Mouse (Mus musculus) adrenal gland, adult 2 months (tissue): ENCODE data around the gene Mertk. TPM values are rescaled to one million over a fixed set of nuclear protein-coding genes. Genes with fewer than 3 reads are reported as not detected.

Source experiments
- DNase-seq: peaks from one replicate; pipeline ENCODE4 v3.0.0; 2021
- polyA plus RNA-seq: library from polyadenylated mRNA; depleted of rRNA; stranded (reverse); fragments of >200 nt; gene quantifications from 2 replicates; pipeline ENCODE4 v1.2.3, GENCODE M21; 2012
- total RNA-seq, 2 experiments: library from RNA; stranded (reverse); gene quantifications; 2 replicates each; pipeline ENCODE4 v1.2.3; 2021

Mertk gene
- total and polyA plus RNA-seq, 3 experiments = 2.9 to 12.5 (median 9.6) TPM

DNA sequence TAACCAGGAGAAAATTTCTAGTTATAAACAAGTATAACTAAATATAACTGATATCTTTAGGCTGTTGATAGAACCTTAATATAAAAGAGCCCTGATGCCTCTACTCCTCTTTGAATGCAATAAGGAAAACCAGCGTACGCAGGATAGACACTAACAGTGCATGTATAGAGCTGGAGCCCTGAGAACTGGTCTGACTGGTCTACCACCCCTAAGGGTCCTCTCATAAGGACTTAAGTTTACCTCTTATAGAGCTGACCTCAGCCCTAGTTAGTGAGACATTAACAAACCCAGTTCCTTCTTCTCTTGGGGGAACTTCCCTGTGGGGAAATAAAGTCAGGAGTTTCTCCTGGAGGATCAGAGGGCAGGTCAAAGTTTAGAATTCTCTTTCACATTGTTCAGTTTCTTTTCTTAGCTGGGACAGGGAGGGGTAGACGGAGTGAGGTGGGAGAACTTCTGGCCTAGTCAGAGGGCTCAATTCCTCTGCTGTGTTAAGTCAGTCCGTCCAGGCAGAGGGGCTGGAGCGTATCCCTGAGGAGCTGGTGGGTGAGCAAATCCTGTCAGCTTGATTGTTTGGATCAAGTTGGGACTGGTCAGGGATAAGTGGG is 23.5 kb downstream of the Mertk start:
- no peak for DNase-seq

DNA sequence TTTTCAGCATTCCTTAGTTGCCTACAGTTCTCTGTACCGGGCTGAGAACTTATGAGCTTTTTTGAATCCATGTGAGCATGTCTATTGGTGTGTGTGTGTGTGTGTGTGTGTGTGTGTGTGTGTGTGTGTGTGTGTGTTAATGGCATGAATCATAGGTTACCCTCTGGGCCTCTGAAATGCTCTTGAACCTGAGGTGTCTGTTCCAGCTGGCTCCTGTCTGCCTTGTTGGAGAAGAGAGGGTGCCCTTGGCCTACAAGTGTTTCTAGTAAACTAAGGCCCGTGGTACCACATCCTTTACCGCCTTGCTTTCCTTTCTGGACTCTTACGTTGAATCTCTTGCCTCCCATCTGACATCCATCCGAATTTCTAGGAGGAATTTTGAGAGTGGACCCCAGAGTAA is 27.3 kb downstream of the Mertk start:
- no peak for DNase-seq

DNA sequence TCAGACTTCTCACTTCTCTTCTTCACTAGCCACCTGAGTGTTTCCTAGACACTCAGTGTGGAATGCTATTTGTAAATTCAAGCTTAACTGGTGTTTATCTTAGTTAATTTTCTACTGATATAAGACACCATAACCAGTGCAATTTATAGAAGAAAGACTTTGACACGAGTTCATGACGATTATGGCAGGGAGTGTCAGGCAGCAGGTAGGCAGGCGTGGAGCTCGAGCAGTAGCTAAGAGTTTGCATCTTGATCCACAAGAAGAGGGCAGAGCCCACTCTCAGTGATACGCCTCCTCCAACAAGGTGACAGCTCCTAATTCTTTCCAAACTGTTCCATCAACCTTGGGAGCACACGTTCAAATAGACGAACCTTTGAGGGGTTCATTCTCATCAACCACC is 27.9 kb downstream of the Mertk start:
- DNase-seq = no peak

DNA sequence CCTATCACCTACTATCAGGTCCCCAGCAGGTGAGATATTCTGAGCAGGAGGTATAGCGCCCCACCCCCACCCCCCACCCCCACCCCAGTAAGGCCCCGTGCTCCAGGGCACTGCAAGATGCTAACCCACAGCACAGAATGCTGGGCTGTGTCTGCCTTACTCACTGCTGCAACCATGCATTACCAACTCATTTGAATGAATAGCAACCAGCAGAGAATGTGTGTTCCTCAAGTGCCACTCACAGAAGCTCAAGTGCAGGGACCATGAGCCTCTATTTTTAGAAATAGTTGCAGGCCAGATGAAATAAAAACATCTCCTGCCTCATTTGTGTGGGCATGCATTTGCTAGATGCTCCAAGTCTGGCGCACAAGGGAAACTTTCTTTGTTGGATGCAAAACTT is 28.8 kb downstream of the Mertk start:
- no peak for DNase-seq

DNA sequence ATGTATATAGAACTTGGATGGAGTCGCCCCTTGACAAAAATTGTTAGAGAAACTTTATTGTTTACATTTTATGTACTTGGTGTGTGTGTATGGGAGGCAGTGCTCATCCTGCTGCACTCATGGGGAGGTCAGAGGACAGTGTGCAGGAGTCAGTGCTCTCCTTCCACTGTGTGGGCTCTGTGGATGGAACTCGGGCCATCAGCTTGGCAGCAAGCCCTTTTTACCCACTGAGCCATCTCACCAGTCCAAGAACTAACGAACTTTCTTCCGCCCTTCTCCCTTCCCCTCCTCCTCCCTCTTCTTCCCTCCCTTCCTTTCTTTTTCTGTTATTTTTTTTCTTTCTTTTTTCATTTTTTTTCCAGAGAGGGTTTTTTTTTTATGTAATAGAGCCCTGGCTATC is 29.3 kb downstream of the Mertk start:
- no peak for DNase-seq

DNA sequence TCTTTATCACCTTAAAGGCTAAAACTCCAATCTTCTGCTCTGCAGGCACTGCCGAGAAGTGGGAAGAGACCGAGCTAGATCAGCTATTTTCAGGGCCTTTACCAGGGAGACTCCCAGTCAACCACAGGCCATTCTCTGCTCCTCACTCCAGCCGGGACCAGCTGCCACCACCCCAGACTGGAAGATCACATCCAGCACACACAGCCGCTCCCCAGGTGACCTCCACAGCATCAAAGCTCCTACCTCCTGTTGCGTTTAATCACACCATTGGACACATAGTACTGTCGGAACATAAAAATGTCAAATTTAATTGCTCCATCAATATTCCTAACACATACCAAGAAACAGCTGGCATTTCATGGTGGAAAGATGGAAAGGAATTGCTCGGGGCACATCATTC is 30.4 kb downstream of the Mertk start:
- DNase-seq = no peak

DNA sequence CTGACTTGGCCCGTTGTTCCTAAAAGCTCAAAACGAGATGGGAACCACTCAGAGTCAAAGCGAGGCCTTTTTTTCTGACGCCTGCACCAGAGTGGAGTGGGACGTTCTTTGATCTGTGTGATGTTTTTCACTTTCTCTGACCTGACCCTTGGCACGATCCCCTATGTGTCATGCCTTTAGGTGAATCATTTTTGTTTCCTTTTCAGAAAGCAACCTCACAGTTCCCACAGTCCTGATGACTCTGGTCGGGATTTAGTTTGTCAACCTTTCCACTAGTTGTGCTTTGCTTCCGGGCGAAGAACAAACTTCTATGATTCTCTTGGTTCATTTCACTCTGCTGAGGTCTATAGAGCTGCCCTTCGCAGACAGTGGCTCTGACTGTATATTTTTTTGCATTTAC is 32.8 kb downstream of the Mertk start:
- DNase-seq = no peak

DNA sequence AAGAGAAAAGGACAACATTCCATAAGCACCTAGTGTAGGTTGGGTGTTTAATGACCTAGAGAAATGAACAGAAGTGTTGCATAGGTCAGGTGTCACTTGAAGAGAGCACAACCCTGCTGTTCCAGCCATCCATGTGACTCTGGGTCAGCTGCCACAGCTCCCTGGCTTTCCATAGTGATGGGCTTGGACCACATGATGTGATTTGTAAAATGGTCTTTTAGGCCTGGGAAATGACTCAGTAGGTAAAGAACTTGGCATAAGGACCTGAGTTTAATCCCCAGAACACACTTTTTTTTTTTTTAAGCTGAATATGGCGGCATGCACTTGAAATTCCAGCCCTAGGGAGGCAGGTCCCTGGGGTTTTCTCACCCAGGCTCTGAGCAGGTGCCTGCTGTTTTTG is 33.2 kb downstream of the Mertk start:
- DNase-seq = no peak

DNA sequence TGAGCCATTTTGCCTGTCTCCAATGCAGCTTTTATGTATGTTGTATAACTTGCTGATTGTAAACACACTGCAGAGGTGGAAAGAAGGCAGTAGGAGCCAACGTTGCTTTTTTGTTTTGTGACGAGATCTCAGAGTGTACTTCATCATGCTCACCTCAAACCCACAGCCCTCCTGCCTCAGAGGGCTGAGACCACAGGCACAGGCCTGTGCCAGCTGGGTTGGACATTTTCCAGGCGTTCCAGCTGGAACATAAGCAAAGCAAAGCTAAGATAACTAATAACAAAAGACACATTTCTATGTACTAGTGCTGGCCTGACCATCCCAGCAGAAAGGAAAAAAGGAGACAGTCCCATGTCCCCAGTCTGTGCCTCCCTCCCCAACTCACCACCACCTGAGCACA is 36.3 kb downstream of the Mertk start:
- no peak for DNase-seq

DNA sequence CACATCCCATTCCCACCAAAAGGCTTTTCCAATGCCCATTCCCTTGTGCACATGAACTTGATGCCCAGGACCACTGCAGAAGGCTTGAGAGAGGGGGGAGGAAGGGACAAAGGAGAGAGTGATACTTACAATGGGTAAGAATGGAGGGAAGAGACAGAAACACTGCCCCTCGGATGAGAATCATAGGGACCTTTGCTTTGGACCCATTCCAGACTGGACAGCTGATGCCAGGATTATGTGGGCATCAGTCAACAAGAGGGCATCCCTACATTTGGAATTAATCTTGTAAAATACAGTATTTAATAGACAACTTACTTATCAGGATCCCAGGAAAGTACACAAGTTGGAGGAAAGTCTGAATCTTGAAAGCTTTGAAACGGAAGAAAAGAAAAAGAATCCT is 38.3 kb downstream of the Mertk start:
- no peak for DNase-seq

DNA sequence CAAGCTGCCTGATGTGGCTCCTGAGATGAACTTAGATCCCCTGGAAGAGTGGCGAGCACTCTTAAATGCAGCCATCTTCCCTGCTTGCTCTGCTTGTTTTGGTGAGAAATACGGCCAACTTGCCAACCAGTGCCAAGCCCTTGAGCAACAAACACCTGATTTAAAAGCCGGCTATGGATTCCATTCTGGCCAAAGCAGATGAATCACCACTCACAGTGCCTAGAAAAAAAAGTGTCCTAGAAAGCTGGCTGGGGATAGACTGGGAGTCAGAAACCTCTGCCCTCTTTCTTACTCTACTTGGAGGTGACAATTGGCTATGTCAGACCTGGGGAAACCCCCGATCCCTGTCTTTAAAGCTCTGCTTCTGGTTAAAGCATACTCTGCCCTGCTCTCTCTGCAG is 39.0 kb downstream of the Mertk start:
- peak; percentile 75 for DNase-seq

DNA sequence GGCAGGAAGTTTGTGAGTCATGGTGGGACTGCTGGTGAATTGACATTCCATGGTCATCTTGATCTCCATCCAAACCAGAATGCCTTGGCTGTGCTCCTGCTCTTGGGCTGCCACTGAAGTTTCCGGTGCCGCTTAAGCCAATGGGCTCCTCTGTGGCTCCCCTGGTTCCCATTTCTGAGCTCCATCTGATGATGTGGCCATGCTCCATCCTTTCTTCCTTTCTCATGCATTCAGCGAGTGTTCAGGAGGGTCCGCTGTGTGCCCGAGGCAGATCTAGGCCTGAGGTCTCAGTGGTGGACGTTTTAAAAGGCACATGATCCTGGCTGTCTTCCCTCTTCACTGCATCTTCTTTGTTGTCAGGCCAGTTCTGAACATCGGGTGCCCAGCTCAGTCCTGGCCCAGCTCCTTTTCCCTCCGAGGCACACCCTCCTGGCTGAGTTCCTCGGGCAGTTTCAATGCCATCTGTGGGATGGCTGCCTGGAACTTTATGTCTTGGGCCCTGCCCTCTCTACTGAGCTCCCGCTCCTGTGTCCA is 40.0 kb downstream of the Mertk start:
- DNase-seq = peak; percentile 73

DNA sequence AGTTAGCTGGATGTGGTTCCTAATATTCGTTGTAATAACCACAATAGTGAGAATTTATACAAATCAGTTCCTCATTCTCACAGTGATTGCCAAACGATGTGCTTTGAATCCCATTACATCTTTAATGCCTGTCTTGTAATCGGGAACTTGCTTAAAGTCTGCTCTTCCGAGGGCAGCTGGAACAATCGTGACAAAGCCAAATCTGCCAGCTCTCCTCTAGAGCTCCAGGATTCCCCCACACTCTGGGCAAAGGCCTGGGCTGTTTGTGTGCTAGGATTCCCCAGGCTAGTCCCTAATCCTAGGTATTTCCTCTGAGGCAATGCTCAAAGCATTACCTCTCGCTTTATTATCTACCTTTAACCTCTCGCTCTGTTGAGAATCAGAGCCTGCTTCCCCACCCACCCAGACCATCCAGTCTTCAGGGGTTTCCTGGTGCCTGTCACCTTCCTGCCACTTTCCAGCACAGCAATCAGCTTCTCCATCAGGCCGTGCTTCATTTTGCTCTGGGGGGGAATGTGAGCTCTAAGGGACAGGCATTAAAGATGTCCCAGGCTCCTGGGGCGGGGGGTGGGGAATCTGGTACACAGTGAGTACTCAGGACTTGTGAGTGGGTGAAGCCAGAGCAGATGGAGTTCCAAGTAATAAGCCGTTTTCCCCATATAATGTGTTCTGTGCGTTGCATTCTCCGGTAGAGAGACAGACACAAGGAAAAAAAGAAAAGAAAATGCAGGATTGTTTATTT is 47.3 kb downstream of the Mertk start:
- DNase-seq = no peak

DNA sequence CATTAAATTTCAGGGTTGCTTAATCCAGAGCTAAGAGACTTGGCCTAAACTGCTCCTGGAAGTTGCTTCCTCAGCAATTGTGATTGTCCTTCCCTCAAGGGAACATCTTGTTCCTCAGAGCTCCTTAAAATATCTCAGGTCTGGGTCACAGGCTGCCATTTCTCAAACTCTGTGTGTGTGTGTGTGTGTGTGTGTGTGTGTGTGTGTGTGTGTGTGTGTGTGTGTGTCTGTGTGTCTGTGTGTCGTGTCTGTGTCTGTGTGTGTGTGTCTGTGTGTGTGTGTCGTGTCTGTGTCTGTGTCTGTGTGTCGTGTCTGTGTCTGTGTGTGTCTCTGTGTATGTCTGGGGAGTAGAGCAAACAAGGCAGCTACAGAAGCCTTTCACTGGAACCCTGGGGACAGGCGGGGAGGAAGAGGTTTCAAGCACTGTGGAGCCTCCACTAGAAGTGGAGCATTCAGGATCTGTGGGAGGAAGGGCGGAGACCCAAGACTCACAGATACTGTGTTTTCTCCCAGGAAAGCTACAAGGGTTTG is 47.9 kb downstream of the Mertk start:
- no peak for DNase-seq

DNA sequence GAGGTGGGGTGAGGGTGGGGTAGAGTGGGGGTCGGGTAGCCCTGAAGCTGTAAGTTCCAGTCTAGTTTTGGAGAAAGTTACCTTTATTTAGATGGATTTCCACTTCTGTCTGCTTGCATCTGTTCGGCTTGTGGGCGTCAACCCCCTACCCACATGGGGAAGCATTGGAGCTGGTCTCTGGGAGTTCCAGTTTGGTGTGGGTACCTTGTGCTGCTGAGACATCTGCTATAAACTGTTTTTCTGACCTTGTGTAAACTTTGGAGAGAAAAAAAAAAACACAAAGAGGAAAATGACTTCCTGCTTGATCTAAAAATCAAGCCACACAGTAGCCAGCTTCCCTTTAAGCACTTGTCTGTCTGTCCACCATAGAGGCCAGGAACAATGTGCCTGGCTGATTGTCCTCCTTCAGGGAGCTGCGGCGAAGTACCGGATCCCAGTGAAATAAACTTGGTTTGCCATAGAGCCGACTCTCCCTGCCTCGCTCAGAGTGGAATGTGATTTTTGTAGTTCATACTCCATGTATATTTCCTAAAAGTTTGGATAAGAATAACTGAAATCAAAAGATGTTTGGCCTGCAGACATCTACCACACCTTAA is 48.8 kb downstream of the Mertk start:
- DNase-seq = no peak

DNA sequence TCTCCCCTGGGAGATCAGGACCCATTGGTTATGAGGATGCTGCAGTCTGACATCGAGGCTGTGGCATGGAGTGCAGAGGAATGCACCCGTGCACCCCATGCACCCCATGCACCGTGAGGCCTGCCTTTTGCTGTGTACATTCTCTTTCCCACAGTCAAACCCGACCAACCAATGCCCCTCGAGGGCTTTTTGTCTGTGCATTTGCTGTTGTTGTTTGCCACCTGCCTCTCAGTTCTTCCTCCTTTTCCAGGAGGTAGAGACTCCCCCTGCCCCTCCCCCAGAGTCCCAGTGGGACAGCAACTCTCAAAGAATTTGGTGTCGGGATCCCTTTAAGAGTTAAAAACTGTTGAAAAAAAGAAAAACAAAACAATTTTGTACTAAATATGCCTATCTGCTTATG is 49.4 kb downstream of the Mertk start:
- no peak for DNase-seq

DNA sequence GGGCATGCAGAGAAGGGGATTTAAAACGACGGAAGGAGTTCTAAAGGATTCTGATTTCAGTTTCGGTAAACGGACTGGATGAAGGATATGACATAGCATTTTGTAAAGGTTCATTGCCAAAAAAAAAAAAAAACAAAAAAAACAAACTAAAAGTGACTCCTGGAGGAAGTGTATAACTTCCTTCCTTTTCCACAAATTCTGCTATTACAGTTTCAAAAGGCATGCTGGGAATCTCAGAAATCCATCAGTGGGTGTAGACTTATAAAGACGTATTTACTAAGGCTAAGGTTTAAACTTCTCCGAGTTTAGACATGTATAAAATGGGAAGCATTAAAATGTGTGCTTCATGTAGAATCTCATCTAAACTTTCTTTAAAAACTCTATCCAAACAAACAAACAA is 52.3 kb downstream of the Mertk start:
- DNase-seq = no peak

DNA sequence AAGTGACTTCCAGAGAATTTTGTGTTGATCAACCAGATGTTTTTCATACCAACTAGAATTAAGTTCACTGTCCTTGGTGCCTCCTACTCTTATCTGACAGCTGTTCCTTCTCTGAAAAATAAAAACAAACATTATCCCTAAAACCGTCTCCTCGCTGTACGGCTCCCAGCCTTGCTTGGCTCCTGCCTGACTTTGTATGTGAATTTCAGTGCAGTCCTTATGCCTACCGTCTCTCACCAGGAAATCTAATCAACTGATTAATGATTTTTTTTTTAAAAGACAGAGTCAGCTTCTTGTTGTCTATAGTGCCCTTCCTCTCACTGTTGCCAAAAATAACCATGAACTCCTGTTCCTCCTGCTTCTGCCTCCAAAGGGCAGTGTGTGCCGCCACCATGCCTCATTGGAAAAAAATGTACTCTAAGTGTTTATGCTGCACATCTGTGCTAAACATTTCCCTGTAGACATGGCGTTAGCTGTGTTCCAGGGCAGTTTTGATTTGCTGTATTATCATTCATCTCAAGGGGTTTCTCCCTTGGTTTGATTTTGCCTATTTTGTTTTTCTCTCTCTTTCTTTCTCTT is 54.6 kb downstream of the Mertk start:
- peak; percentile 32 for DNase-seq

DNA sequence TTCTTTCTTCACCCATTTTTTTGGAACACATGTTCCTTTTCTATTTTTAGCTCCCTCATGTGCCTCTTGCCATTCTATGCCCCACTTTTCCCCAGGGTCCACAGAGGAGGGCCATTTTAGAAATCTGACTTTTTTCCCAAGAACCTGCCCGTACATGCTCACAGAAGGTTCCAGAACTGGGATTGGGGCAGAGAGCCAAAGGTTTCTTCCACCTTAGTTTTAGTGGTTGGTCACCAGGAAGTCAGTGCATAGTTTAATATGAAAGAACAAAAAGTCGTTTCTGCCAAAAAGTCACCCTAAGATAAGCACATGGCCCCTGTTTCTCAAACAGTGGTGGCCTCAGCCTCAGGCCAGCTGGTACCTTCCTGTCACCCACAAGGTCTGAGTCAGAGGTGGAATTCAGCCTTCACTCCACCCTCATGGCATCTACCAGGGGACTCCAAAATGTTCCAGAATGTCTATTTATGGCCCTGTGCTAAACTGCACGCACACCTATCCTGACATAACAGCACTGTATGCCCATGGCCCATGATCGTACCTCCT is 56.5 kb downstream of the Mertk start:
- DNase-seq = no peak

DNA sequence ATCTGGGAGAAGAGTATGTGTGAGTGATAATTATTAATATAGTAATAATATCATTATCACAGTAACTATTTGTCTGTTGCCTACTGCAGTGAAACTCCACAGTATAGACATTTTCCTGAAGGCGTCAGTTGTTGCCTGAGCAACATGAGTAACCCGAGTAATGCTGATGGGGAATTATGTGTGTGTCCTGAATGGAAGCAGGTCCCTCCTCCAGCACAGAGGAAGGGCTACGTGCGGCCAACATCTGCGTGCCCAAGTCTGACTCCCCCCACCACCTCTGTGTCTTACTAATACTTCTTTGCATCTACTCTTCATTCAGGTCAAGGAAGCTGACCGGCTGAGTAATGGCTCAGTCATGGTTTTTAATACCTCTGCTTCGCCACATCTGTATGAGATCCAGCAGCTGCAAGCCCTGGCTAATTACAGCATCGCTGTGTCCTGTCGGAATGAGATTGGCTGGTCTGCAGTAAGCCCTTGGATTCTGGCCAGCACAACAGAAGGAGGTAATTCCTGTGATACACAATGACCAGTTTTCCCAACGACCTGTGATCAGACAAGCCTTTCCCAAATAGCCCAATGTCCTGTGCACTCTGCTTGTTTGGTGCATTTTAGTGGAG is 60.1 kb downstream of the Mertk start:
- no peak for DNase-seq

DNA sequence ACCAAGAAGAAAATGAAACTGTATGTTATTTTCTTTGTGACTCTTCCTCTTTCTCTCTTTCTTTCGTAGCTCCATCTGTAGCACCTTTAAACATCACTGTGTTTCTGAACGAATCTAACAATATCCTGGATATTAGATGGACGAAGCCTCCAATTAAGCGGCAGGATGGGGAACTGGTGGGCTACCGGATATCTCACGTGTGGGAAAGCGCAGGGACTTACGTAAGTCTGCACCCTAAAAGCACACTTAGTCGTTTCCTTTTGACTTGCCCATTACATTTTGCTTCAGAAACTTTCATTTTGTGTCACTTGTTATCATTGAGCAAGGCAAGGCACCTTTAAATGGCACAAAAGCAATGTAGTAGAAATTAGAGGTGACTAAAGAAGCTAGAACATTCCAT is 63.3 kb downstream of the Mertk start:
- no peak for DNase-seq

DNA sequence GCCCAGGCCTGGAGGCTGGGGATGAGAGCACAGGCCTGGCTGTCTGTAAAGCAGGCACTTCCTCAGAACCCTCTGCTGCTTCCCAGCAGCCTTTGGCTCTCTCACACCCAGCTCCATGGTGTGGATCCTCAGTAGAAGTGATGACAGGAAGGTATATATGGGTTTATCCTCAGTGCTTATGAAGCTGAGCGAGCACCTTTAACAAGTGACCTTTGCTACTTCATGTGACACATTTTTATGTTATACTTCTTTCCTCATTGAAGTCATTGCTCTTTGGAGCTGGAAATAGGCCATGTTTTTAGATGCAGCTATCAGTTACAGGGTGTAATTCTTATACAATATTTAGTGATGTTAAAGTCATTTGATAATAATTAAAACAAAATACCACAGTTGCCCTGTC is 67.0 kb downstream of the Mertk start:
- no peak for DNase-seq
